Mouse (Mus musculus) heart, embryonic 14.5 days (tissue): Measurements from ENCODE around the gene Cyp46a1. TPM values are rescaled to one million over a fixed set of nuclear protein-coding genes. Genes with fewer than 3 reads are reported as not detected.

ENCODE experiments used
- ATAC-seq: fragments of 200-750 bp; cut with Nextera tagmentation; 2 replicates; pipeline ENCODE4 v1.8.0; 2017; ENCODE audit warnings: low read depth, moderate TSS enrichment; ENCODE audit not compliant: insufficient number of reproducible peaks, insufficient read depth, low FRiP score
- H3K27ac ChIP-seq, 2 experiments: fragments of 200-500 bp in 1 of 2; fragments of 300-500 bp in 1 of 2; sonication (generic) in 1 of 2; replicated peaks in 1 of 2; 2 replicates each; pipeline ENCODE4 v1.5.1; 2012 to 2014; ENCODE audit warnings: low read depth in 2 of 2, low read length in 2 of 2, control low read depth in 1 of 2, mild to moderate bottlenecking in 1 of 2, mixed read lengths in 1 of 2; ENCODE audit not compliant: control insufficient read depth in 1 of 2, insufficient read depth in 1 of 2
- H3K27me3 ChIP-seq: fragments of 300-500 bp; sonication (generic); 2 replicates; pipeline ENCODE4 v1.6.1; 2014; ENCODE audit warnings: mild to moderate bottlenecking, low read length, control low read depth; ENCODE audit not compliant: control insufficient read depth, insufficient read depth
- H3K36me3 ChIP-seq: fragments of 300-500 bp; sonication (generic); 2 replicates; pipeline ENCODE4 v1.6.1; 2014; ENCODE audit warnings: mild to moderate bottlenecking, control low read depth, low read length, mixed read lengths; ENCODE audit not compliant: control insufficient read depth, insufficient read depth
- H3K4me1 ChIP-seq, 2 experiments: fragments of 200-500 bp in 1 of 2; fragments of 300-500 bp in 1 of 2; sonication (generic) in 1 of 2; 2 replicates each; pipeline ENCODE4 v1.6.1; 2012 to 2014; ENCODE audit warnings: low read length in 2 of 2, control low read depth in 1 of 2, mixed read lengths in 1 of 2; ENCODE audit not compliant: control insufficient read depth in 2 of 2, insufficient read depth in 2 of 2
- H3K4me2 ChIP-seq: fragments of 300-500 bp; sonication (generic); 2 replicates; pipeline ENCODE4 v1.6.1; 2014; ENCODE audit warnings: mild to moderate bottlenecking, low read length
- H3K4me3 ChIP-seq, 2 experiments: fragments of 200-500 bp in 1 of 2; fragments of 300-500 bp in 1 of 2; sonication (generic) in 1 of 2; 2 replicates each; pipeline ENCODE4 v1.5.1; 2012 to 2014; ENCODE audit warnings: low read length in 2 of 2, mild to moderate bottlenecking in 2 of 2, control low read depth in 1 of 2, low read depth in 1 of 2, moderate library complexity in 1 of 2; ENCODE audit not compliant: control insufficient read depth in 1 of 2, insufficient read depth in 1 of 2
- H3K9ac ChIP-seq: fragments of 300-500 bp; sonication (generic); 2 replicates; pipeline ENCODE4 v1.6.1; 2014; ENCODE audit warnings: mild to moderate bottlenecking, low read length
- H3K9me3 ChIP-seq: fragments of 300-500 bp; sonication (generic); 2 replicates; pipeline ENCODE4 v1.6.1; 2016; ENCODE audit warnings: low read length, control low read depth; ENCODE audit not compliant: control insufficient read depth
- WGBS: fragments of 180-500 bp; shearing (Covaris S2); extraction: QIAGEN DNeasy Blood & Tissue Kit; methylation state at CpG from one replicate; pipeline ENCODE4 v1.1.7; 2014; 5-methylcytosine and 5-hydroxymethylcytosine counted together
- polyA plus RNA-seq: library from polyadenylated mRNA; unstranded; fragments of >200 nt; fragmentation: Nextera tagmentation; extraction: Ambion mirVana; gene quantifications from 2 replicates; pipeline ENCODE4 v1.2.1, GENCODE M21; 2014

Cyp46a1 gene
- polyA plus RNA-seq, 1 experiment from 2014 or later: 4.2 TPM

GRCm38 (mm10) chr12:108292957-108293356, 41.2 kb upstream of the Cyp46a1 start:
- Histone ChIP-seq H3K4me1 (peaks cover 2 to 5% of the 10 kb centered on the region in 2 experiments; a peak in 3 of 4 replicates), H3K4me3 (no peak overlapping the region), H3K4me2 (peak overlapping the region; percentile 50), H3K9ac (no peak overlapping the region), H3K9me3 (no peaks in the 10 kb centered on the region), H3K27me3 (no peaks in the 10 kb centered on the region), H3K36me3 (no peaks in the 10 kb centered on the region), H3K27ac (no peak overlapping the region)
- WGBS: 4% methylated on average over 8 of the region's 8 CpGs
- no peak; the same call in 1 of the 2 replicates for ATAC-seq

- H3K27me3 ChIP-seq: no peaks in the 10 kb centered on the region
- H3K9me3 ChIP-seq: no peaks in the 10 kb centered on the region
- H3K4me1 ChIP-seq: peaks cover 2 to 5% of the 10 kb centered on the region in 2 experiments; a peak in 3 of 4 replicates
- no peak overlapping the region for H3K4me2 ChIP-seq
- no peak overlapping the region for H3K27ac ChIP-seq
- no peaks in the 10 kb centered on the region for H3K36me3 ChIP-seq
- 64% methylated on average over 3 of the region's 3 CpGs for WGBS
- H3K4me3 ChIP-seq: no peak overlapping the region
- H3K9ac ChIP-seq: no peak overlapping the region
- ATAC-seq: no peak
These were observed 39.6 kb upstream of the Cyp46a1 start for GRCm38 (mm10) chr12:108294620-108295019.

- H3K4me3 ChIP-seq: no peak overlapping the region
- ATAC-seq: no peak
- H3K27me3 ChIP-seq: no peaks in the 10 kb centered on the region
- H3K9ac ChIP-seq: no peak overlapping the region
- no peaks in the 10 kb centered on the region for H3K36me3 ChIP-seq
- H3K4me1 ChIP-seq: peaks cover 2 to 5% of the 10 kb centered on the region in 2 experiments; a peak in 3 of 4 replicates
- no peaks in the 10 kb centered on the region for H3K9me3 ChIP-seq
- WGBS: 65% methylated on average over 6 of the region's 6 CpGs
- no peak overlapping the region for H3K27ac ChIP-seq
- H3K4me2 ChIP-seq: no peak overlapping the region
These were observed 37.1 kb upstream of the Cyp46a1 start for GRCm38 (mm10) chr12:108297033-108297432.

- no peak for ATAC-seq
- Histone ChIP-seq H3K4me3 (no peak overlapping the region), H3K9me3 (no peaks in the 10 kb centered on the region), H3K4me2 (no peak overlapping the region), H3K9ac (no peak overlapping the region), H3K36me3 (no peaks in the 10 kb centered on the region), H3K27me3 (peaks cover 12% of the 10 kb centered on the region), H3K27ac (no peak overlapping the region), H3K4me1 (peaks cover 3 to 4% of the 10 kb centered on the region in 2 experiments; a peak in 3 of 4 replicates)
- 75% methylated on average over 6 of the region's 6 CpGs for WGBS
These were observed 33.2 kb upstream of the Cyp46a1 start for GRCm38 (mm10) chr12:108301006-108301405.

DNA sequence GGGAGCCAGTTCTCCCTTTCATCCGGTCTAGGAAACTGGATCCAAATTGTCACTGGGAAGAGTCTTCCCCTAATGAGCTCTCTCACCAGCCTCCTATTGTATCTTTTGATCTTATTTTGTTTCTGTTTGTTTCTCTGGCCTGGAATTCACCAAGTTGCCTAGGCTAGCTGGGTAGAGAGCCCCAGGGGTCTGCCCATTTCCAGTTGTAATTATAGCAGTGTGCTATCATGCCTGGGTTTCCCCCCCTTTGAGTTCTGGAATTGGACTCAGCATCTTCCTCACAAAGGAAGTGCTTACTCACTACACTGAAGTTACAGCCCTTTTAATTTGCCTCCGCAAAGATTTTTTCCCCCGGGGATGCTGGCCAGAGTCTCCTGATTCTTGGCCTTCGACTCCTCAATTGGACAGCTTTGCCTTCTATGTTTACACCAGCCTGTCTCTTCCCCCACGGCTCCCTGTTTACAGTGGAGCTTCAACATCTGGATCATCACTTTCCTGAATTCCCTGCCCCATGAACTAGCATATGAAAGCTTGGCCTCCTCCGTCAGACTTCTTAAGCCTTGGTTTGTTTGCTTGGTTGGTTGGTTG, 30.3 kb upstream of the Cyp46a1 start:
- ATAC-seq: no peak
- no peak overlapping the region for H3K4me2 ChIP-seq
- no peaks in the 10 kb centered on the region for H3K9me3 ChIP-seq
- H3K4me3 ChIP-seq: no peak overlapping the region
- peaks cover 6 to 13% of the 10 kb centered on the region in 2 experiments; a peak in 3 of 4 replicates for H3K4me1 ChIP-seq
- H3K36me3 ChIP-seq: no peaks in the 10 kb centered on the region
- no peak overlapping the region for H3K27ac ChIP-seq
- 61% methylated on average over 6 of the region's 6 CpGs for WGBS
- H3K27me3 ChIP-seq: peaks cover 15% of the 10 kb centered on the region
- H3K9ac ChIP-seq: no peak overlapping the region

GRCm38 (mm10) chr12:108305172-108305571, 29.0 kb upstream of the Cyp46a1 start:
- Histone ChIP-seq H3K27ac (no peak overlapping the region), H3K4me2 (no peak overlapping the region), H3K27me3 (peaks cover 15% of the 10 kb centered on the region), H3K9ac (no peak overlapping the region), H3K4me3 (no peak overlapping the region), H3K9me3 (no peaks in the 10 kb centered on the region), H3K4me1 (peaks cover 6 to 13% of the 10 kb centered on the region in 2 experiments; a peak in 3 of 4 replicates), H3K36me3 (no peaks in the 10 kb centered on the region)
- ATAC-seq: no peak
- WGBS: 65% methylated on average over 8 of the region's 8 CpGs

- no peaks in the 10 kb centered on the region for H3K36me3 ChIP-seq
- H3K9ac ChIP-seq: peak within 1 kb of the TSS; percentile 84
- H3K4me2 ChIP-seq: peak within 1 kb of the TSS; percentile 94
- H3K4me3 ChIP-seq: peak within 1 kb of the TSS; percentile 58 to 64
- H3K4me1 ChIP-seq: peaks cover 6 to 13% of the 10 kb centered on the region in 2 experiments; a peak in 3 of 4 replicates
- no peak within 1 kb of the TSS for H3K27ac ChIP-seq
- WGBS: 4% methylated on average over 65 of the region's 67 CpGs
- peaks cover 15% of the 10 kb centered on the region for H3K27me3 ChIP-seq
- no peaks in the 10 kb centered on the region for H3K9me3 ChIP-seq
- 0 out of 2 replicates have a peak, but pooled peaks have one; percentile 14 for ATAC-seq
These were observed 28.1 kb upstream of the Cyp46a1 start, which contains the start of gene Hhipl1 for GRCm38 (mm10) chr12:108305812-108306794. Hhipl1 (plus strand) TSS chr12:108306270.
